Mouse (Mus musculus): ENCODE results near the gene Atf4. TPM values are rescaled to one million over a fixed set of nuclear protein-coding genes. Genes with fewer than 3 reads are reported as not detected.
A peak's percentile ranks its signal among the peaks of the same experiment; 100 is the strongest.

The Atf4 gene
- polyA plus RNA-seq, 1 experiment from 2014 or later = 131 TPM

DNA sequence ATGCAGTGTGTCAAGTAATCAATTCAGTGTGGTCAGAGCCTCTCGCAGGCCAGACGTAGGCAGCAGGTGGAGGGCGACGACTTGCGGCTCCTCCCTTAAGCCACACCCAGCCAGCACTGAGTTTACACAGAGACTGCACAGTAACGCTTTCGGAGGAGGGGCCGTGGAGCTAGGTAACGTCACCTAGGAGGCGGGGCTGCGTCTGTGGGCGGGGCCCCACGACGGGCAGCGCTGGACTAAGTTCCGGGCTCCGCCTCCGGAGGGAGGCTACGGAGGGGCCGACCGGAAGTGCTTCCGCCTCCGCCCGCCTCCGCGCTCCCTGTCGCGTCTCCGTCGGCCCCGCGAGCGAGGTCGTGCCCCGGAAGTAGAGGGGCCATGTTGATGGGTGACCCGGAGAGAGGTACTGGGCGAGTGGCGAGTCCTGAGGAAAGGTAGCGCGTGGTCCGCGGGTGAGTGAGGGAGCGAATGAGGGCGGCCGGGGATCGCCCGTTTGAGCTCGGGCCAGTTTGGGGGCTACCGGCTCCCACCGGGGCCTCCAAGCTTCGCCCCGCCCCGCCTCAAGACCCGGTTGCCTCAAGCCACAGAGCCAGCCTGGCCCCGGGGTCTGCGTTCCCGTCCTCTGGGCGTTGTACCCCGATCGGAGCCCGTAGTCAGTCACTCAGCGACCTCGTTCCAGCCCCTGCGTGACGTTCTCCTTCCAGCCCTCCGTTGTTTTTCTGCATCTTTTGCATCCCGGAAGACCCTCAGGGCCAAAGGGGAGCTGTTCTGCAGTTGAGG lies 21.1 kb upstream of the Atf4 start, which contains the start of gene Mief1:
Gene Mief1 (plus strand): TSS at position 286 of the 777 bp plus-strand sequence.
- Histone ChIP-seq H3K27ac (ENCODE audit: low read depth, low read length) (peak within 1 kb of the TSS; percentile 77), H3K36me3 (ENCODE audit: control insufficient read depth, insufficient read depth, low read length) (peaks cover 29% of the 10 kb centered on the region), H3K27me3 (ENCODE audit: control insufficient read depth, insufficient read depth, low read length) (no peaks in the 10 kb centered on the region), H3K4me3 (ENCODE audit: low read length) (peak within 1 kb of the TSS; percentile 86), H3K4me2 (replicated peaks; ENCODE audit: low read depth, low read length) (peak within 1 kb of the TSS; percentile 49), H3K9ac (ENCODE audit: low read depth, low read length) (peak within 1 kb of the TSS; percentile 83), H3K4me1 (ENCODE audit: control insufficient read depth, insufficient read depth, low read length) (peaks cover 10% of the 10 kb centered on the region), H3K9me3 (ENCODE audit: control insufficient read depth, low read length) (no peaks in the 10 kb centered on the region)
- peak; percentile 95 for ATAC-seq (ENCODE audit: low FRiP score, low TSS enrichment)
- WGBS = under 1% methylated on average over 66 of the region's 67 CpGs

DNA sequence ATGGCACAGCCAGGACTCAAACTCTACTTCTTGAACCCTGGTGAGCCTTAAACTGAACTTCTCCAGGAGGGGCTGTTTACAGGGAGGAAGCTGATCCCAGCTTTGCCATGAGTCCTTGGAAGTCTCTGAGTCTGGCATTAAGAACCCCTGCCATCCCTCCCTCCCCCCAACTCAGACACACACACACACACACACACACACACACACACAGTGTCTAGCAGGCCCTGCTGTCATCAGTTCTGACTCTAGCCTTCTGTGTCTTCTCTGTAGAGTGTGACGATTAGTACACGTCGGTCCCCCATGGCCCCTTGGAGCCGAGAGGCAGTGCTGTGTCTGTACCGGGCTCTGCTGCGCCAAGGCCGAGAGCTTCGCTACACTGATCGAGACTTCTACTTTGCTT lies 19.4 kb upstream of the Atf4 start, which contains the start of gene AC140267.1:
Gene AC140267.1 (plus strand): TSS at position 301 of the 400 bp plus-strand sequence.
- H3K27ac ChIP-seq (ENCODE audit: low read depth, low read length) = no peak within 1 kb of the TSS
- peak within 1 kb of the TSS; percentile 83 for H3K9ac ChIP-seq (ENCODE audit: low read depth, low read length)
- peak within 1 kb of the TSS; percentile 49 for H3K4me2 ChIP-seq (replicated peaks; ENCODE audit: low read depth, low read length)
- no peaks in the 10 kb centered on the region for H3K27me3 ChIP-seq (ENCODE audit: control insufficient read depth, insufficient read depth, low read length)
- ATAC-seq (ENCODE audit: low FRiP score, low TSS enrichment) = no peak
- H3K9me3 ChIP-seq (ENCODE audit: control insufficient read depth, low read length) = no peaks in the 10 kb centered on the region
- H3K4me3 ChIP-seq (ENCODE audit: low read length) = peak within 1 kb of the TSS; percentile 86
- 94% methylated on average over 9 of the region's 9 CpGs for WGBS
- H3K4me1 ChIP-seq (ENCODE audit: control insufficient read depth, insufficient read depth, low read length) = peaks cover 10% of the 10 kb centered on the region
- H3K36me3 ChIP-seq (ENCODE audit: control insufficient read depth, insufficient read depth, low read length) = peaks cover 39% of the 10 kb centered on the region

GRCm38 (mm10) chr15:80248135-80248534 lies 6.8 kb upstream of the Atf4 start:
- Histone ChIP-seq H3K9me3 (ENCODE audit: control insufficient read depth, low read length) (no peaks in the 10 kb centered on the region), H3K4me3 (ENCODE audit: low read length) (no peak overlapping the region), H3K4me2 (replicated peaks; ENCODE audit: low read depth, low read length) (no peak overlapping the region), H3K27ac (ENCODE audit: low read depth, low read length) (no peak overlapping the region), H3K27me3 (ENCODE audit: control insufficient read depth, insufficient read depth, low read length) (no peaks in the 10 kb centered on the region), H3K4me1 (ENCODE audit: control insufficient read depth, insufficient read depth, low read length) (no peaks in the 10 kb centered on the region), H3K9ac (ENCODE audit: low read depth, low read length) (no peak overlapping the region), H3K36me3 (ENCODE audit: control insufficient read depth, insufficient read depth, low read length) (peaks cover 82% of the 10 kb centered on the region)
- 97% methylated on average over 12 of the region's 12 CpGs for whole genome bisulfite sequencing
- ATAC-seq (ENCODE audit: low FRiP score, low TSS enrichment) = no peak

GRCm38 (mm10) chr15:80248596-80248995 lies 6.4 kb upstream of the Atf4 start:
- Histone ChIP-seq H3K4me1 (ENCODE audit: control insufficient read depth, insufficient read depth, low read length) (peaks cover 3% of the 10 kb centered on the region; the same call in 1 of the 2 replicates), H3K4me3 (ENCODE audit: low read length) (no peak overlapping the region), H3K4me2 (replicated peaks; ENCODE audit: low read depth, low read length) (no peak overlapping the region), H3K36me3 (ENCODE audit: control insufficient read depth, insufficient read depth, low read length) (peaks cover 78% of the 10 kb centered on the region), H3K27ac (ENCODE audit: low read depth, low read length) (no peak overlapping the region), H3K27me3 (ENCODE audit: control insufficient read depth, insufficient read depth, low read length) (no peaks in the 10 kb centered on the region), H3K9me3 (ENCODE audit: control insufficient read depth, low read length) (no peaks in the 10 kb centered on the region), H3K9ac (ENCODE audit: low read depth, low read length) (no peak overlapping the region)
- WGBS = 94% methylated on average over 1 of the region's 1 CpGs
- ATAC-seq (ENCODE audit: low FRiP score, low TSS enrichment) = no peak

DNA sequence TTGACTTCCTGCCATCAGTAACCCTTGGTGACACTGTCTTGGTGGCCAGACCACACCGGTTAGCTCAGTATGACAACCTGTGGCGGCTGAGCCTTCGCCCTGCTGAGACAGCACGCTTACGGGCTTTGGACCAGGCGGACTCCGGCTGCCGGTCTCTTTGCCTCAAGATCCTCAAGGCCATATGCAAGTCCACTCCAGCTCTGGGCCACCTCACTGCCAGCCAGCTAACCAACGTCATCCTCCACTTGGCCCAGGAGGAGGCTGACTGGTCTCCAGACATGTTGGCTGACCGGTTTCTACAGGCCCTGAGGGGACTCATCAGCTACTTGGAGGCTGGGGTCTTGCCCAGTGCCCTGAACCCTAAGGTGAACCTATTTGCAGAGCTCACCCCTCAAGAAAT lies 5.3 kb upstream of the Atf4 start:
- no peak overlapping the region for H3K27ac ChIP-seq (ENCODE audit: low read depth, low read length)
- no peaks in the 10 kb centered on the region for H3K9me3 ChIP-seq (ENCODE audit: control insufficient read depth, low read length)
- H3K36me3 ChIP-seq (ENCODE audit: control insufficient read depth, insufficient read depth, low read length) = peaks cover 67% of the 10 kb centered on the region
- no peak for ATAC-seq (ENCODE audit: low FRiP score, low TSS enrichment)
- H3K4me1 ChIP-seq (ENCODE audit: control insufficient read depth, insufficient read depth, low read length) = peaks cover 7% of the 10 kb centered on the region; the same call in 1 of the 2 replicates
- H3K4me3 ChIP-seq (ENCODE audit: low read length) = no peak overlapping the region
- H3K4me2 ChIP-seq (replicated peaks; ENCODE audit: low read depth, low read length) = no peak overlapping the region
- 95% methylated on average over 10 of the region's 10 CpGs for WGBS
- H3K9ac ChIP-seq (ENCODE audit: low read depth, low read length) = no peak overlapping the region
- H3K27me3 ChIP-seq (ENCODE audit: control insufficient read depth, insufficient read depth, low read length) = no peaks in the 10 kb centered on the region

DNA sequence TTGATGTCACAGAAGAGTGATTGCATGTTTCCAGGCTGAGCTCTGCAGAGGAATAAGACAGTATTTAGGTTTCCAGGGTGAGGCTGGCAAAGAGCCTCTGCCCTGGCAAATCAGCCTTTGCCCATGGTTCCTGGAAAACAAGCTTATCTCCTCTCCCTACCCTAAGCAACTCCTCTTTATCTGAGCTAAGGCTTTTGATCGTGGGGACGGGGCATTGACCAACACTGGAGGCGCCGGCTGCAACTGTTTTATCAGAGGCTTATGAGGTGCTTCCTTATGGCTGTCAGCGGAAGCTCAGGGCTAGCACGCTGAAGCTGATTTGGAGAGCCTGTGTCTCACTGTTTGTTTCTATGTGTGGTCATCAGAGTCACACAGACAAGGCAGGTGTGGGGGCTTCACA lies 4.4 kb upstream of the Atf4 start:
- Histone ChIP-seq H3K9me3 (ENCODE audit: control insufficient read depth, low read length) (no peaks in the 10 kb centered on the region), H3K9ac (ENCODE audit: low read depth, low read length) (no peak overlapping the region), H3K27me3 (ENCODE audit: control insufficient read depth, insufficient read depth, low read length) (no peaks in the 10 kb centered on the region), H3K4me3 (ENCODE audit: low read length) (no peak overlapping the region), H3K4me1 (ENCODE audit: control insufficient read depth, insufficient read depth, low read length) (peaks cover 7% of the 10 kb centered on the region; the same call in 1 of the 2 replicates), H3K36me3 (ENCODE audit: control insufficient read depth, insufficient read depth, low read length) (peaks cover 62% of the 10 kb centered on the region), H3K27ac (ENCODE audit: low read depth, low read length) (no peak overlapping the region), H3K4me2 (replicated peaks; ENCODE audit: low read depth, low read length) (no peak overlapping the region)
- ATAC-seq (ENCODE audit: low FRiP score, low TSS enrichment) = no peak
- WGBS = 96% methylated on average over 6 of the region's 6 CpGs

DNA sequence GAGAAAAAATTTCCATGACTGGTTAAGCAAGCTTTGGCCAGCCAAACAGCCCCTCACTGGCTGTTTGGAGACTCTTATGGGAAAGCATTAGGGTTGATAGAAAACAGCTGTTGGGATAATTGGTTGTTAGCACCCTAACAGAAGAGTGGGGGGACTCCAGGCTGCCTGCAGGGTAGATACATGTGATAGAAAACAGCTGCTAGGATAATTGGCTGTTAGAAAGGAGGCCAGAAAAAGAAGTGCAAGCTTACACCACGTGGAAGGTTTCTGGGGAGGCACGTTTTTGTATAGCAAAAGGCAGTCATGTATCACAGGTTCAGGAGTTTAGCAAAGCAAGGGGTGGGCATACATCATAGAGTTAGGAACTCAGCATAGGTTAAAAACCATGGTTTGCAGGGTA lies 1.5 kb upstream of the Atf4 start:
- Histone ChIP-seq H3K9ac (ENCODE audit: low read depth, low read length) (no peak overlapping the region), H3K4me3 (ENCODE audit: low read length) (no peak overlapping the region; the same call in 1 of the 2 replicates), H3K9me3 (ENCODE audit: control insufficient read depth, low read length) (no peaks in the 10 kb centered on the region), H3K4me2 (replicated peaks; ENCODE audit: low read depth, low read length) (peak overlapping the region; percentile 8; the same call in 1 of the 2 replicates), H3K27me3 (ENCODE audit: control insufficient read depth, insufficient read depth, low read length) (no peaks in the 10 kb centered on the region), H3K27ac (ENCODE audit: low read depth, low read length) (peak overlapping the region; percentile 99; the same call in 1 of the 2 replicates), H3K36me3 (ENCODE audit: control insufficient read depth, insufficient read depth, low read length) (peaks cover 60% of the 10 kb centered on the region), H3K4me1 (ENCODE audit: control insufficient read depth, insufficient read depth, low read length) (peaks cover 19% of the 10 kb centered on the region)
- 12% methylated on average over 2 of the region's 2 CpGs for WGBS
- ATAC-seq (ENCODE audit: low FRiP score, low TSS enrichment) = no peak

GRCm38 (mm10) chr15:80254207-80254606 lies 777 bp upstream of the Atf4 start:
- no peak for ATAC-seq (ENCODE audit: low FRiP score, low TSS enrichment)
- WGBS = 32% methylated on average over 6 of the region's 6 CpGs
- Histone ChIP-seq H3K4me3 (ENCODE audit: low read length) (peak overlapping the region; percentile 100), H3K27ac (ENCODE audit: low read depth, low read length) (peak overlapping the region; percentile 99), H3K4me2 (replicated peaks; ENCODE audit: low read depth, low read length) (peak overlapping the region; percentile 97), H3K9ac (ENCODE audit: low read depth, low read length) (peak overlapping the region; percentile 70), H3K9me3 (ENCODE audit: control insufficient read depth, low read length) (no peaks in the 10 kb centered on the region), H3K36me3 (ENCODE audit: control insufficient read depth, insufficient read depth, low read length) (peaks cover 56% of the 10 kb centered on the region), H3K27me3 (ENCODE audit: control insufficient read depth, insufficient read depth, low read length) (no peaks in the 10 kb centered on the region), H3K4me1 (ENCODE audit: control insufficient read depth, insufficient read depth, low read length) (peaks cover 19% of the 10 kb centered on the region)

GRCm38 (mm10) chr15:80255646-80256121 lies 700 bp downstream of the Atf4 start:
- peaks cover 19% of the 10 kb centered on the region for H3K4me1 ChIP-seq (ENCODE audit: control insufficient read depth, insufficient read depth, low read length)
- peak overlapping the region; percentile 100 for H3K9ac ChIP-seq (ENCODE audit: low read depth, low read length)
- H3K36me3 ChIP-seq (ENCODE audit: control insufficient read depth, insufficient read depth, low read length) = peaks cover 52% of the 10 kb centered on the region
- peak; percentile 51 for ATAC-seq (ENCODE audit: low FRiP score, low TSS enrichment)
- H3K9me3 ChIP-seq (ENCODE audit: control insufficient read depth, low read length) = no peaks in the 10 kb centered on the region
- H3K4me3 ChIP-seq (ENCODE audit: low read length) = peak overlapping the region; percentile 100
- H3K27ac ChIP-seq (ENCODE audit: low read depth, low read length) = peak overlapping the region; percentile 99
- H3K4me2 ChIP-seq (replicated peaks; ENCODE audit: low read depth, low read length) = peak overlapping the region; percentile 97
- 0% methylated on average over 44 of the region's 51 CpGs for WGBS
- no peaks in the 10 kb centered on the region for H3K27me3 ChIP-seq (ENCODE audit: control insufficient read depth, insufficient read depth, low read length)
